Mouse (Mus musculus) lung, adult 2 months (tissue): Measurements from ENCODE around the gene Nacc1.

Source experiments
- CTCF ChIP-seq: fragments of 200-500 bp; IDR thresholded peaks from 2 replicates; pipeline ENCODE4 v1.5.1; 2011; ENCODE audit warnings: mild to moderate bottlenecking, low read length, control low read depth; ENCODE audit not compliant: insufficient read depth
- POLR2A ChIP-seq: fragments of 200-500 bp; IDR thresholded peaks from 2 replicates; pipeline ENCODE4 v1.6.1; 2011; ENCODE audit warnings: low read depth, mild to moderate bottlenecking, control low read depth, low read length, borderline replicate concordance; ENCODE audit errors: extremely low read depth

DNA sequence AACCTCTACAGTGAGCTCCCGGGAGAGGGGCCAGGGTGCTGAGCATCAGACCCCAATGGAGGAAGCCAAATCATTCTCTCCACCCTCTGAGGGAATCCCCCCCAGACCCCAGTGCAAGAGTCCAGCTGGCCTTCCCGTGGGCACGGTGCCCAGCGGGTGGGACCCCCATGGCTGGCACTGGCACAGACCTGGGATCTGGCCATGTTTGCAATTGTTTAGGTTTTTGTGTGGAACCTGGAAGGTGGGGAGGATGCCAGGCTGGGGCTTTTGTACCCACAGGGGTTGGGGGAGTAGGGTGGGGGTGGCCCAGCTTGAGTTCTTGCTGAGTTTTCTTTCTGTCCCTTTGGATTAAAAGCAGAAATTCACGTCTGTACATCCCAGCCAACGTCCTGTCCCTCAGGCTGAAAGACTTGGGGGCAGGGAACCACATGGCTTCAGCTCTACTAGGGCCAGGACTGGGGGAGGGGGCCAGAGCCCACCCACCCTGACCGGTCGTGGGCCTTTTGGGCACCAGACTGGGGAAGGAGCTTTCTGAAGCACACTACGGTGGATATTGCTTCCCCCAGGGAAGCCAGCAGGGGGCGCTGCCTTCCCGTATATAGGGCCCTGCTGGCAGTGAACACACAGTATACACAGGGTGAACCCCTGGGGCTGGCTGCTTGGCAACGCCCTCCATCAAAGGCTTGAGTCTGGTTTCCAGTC lies 21.3 kb upstream of the Nacc1 start:
- TF ChIP-seq CTCF (peak; percentile 85), POLR2A (no peak)
